Mouse (Mus musculus) brain, adult 2 months (tissue): ENCODE measurements around the gene Smyd1.

Experiments
- DNase-seq: peaks from one replicate; pipeline ENCODE4 v3.0.0; 2011; ENCODE audit warnings: low read depth, low spot score

The Smyd1 gene

DNA sequence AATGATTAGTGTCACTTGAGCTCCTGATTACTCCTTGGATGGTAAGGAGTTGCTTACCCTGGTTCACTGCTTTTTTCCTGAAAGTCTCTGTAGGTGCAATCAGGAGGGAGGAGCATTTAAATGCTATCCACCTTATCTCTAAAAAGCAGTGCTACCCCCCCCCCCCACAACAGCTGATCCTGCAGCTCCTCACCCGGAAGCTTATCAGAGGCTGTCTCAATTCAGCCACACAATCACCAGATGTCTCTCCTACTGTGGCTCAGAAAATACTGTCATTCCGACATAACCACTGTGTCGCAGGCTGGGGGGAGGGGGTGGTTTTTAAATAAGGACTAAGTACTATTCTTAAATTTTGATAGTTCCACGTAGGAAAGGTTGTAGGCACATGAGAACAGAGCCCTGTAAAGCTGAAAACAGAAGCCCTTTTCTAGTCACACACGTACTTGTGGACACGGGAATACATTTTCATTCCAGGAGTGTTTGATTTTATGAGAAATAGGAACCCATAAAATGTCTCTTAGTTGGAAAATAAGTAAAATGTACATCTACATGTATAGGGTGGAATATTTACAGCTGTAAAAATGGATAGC is 61.9 kb downstream of the Smyd1 start:
- DNase-seq = peak; percentile 4

DNA sequence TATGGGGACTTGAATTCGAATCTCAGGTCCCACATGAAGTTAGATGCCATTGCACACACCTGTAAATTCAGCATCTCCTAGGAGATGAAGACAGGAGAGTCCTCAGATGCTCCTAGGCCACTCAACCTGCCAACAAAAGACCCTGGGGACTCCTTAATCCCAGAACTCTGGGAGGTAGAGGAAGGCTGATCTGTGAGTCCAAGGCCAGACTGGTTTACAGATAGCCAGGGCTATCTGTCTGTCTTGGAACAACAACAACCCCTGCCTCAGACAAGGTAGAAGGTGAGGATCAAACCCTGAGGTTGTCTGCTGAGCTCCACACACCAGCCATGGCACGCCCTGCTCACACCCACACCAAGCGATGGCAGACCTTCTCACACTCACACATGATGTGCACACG is 62.9 kb downstream of the Smyd1 start:
- no peak for DNase-seq

DNA sequence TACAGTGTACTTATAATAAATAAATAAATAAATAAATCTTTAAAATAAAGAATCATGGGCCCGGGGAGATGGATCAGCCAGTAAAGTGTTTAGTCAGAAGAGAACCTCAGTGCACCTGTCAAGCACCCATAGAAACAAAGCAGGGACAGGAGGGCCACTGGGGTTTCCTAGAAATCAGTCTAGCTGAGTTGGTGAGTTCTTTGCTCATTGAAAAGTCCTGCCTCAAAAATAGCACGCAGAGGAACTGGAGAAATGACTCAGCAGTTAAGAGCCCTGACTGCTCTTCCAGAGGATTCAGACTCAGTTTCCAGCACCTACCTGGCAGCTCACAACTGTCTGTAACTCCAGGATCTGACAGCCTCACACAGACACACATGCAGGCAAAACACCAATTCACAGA is 63.5 kb downstream of the Smyd1 start:
- peak; percentile 12 for DNase-seq

DNA sequence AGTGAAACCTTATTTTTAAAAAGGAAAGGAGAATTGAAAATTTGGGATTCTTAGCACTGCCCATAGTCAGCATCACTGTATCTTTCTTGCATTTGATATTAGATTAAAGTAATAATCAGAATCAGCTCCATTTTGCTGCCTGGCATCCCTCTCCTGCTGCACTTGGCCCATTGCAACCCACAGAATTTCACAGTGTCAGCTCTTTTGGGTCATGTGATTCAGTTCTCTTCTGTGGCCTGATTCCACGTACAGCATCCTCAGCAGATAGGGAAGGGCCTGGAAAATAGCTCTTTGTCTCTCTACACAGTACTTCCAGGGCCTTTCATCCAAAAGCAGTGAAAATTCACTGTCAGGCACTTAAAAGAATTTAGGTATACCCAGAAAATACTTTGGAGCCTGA is 64.7 kb downstream of the Smyd1 start:
- peak; percentile 31 for DNase-seq

DNA sequence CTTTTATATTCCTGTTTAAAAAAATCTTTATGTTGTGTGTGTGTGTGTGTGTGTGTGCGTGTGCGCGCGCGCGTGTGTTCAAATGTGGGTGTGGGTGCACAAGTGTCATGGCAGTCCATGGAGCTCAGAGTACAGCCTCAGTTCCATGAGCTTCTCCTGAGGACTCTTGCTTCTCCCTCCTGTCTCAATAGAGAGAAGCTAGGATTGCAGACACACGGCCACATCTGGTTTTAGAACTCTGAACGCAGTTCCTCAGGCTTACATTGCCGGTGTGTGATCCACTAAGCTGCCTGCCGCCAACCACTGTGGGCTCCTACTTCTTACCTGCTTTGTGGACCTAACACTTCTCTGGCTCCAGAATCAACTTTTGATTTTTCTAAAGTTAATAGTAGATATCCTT is 65.9 kb downstream of the Smyd1 start:
- DNase-seq = no peak

DNA sequence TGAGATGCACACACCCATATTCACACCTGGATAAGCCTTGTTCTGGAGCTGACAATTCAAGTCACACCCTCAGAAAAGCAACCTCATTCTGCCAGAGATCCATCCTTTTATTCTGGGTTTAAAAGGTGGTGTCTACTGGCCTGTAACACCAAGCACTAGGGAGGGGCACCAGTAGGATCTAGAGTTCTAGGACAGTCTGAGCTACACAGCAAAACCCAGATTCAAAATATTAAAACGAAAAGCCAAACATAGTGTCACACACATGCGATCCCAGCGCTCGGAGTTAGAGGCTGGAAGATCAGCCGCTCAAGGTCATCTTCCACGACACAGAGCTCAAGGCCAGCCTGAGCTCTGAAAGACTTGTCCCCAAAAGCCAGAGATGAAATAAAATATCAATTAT is 67.6 kb downstream of the Smyd1 start:
- no peak for DNase-seq

DNA sequence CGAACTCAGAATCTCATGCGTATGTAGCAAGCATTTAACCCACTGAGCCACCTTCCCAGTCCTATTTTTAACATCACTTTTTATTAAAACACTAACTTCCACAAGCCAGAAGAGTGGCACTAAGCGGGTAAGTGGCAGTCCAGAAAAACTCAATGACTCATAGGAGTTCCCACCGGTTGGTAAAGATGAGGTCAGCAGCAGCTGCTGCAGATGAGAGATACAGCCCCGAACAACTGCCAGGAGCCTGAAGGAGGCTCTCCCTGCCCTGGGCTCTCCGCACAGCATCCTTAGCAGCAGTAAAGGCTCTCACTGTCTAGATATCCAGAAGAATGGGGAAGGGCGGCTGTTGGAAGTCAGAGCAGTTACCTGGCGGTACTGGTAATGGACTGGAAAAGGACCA is 71.1 kb downstream of the Smyd1 start:
- DNase-seq = no peak

DNA sequence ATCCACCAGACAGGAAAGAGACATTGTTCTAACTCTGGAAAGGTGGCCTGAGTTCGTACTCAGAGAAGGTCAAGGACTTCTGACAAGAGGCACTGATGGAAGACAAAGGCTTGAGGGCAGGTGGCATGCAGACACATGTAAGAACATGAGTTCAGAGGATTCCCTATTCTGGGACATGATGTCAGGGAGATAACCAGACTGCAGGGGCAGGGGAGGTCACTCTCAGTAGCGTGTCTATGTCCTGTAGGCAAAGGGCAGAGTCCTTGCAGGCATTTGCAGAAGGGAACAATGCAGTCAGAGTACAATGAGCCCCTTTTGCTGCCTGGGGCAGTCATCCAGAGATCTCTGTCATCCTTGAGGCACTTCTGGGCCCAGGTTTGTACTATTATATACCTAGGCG is 72.4 kb downstream of the Smyd1 start:
- DNase-seq = no peak

DNA sequence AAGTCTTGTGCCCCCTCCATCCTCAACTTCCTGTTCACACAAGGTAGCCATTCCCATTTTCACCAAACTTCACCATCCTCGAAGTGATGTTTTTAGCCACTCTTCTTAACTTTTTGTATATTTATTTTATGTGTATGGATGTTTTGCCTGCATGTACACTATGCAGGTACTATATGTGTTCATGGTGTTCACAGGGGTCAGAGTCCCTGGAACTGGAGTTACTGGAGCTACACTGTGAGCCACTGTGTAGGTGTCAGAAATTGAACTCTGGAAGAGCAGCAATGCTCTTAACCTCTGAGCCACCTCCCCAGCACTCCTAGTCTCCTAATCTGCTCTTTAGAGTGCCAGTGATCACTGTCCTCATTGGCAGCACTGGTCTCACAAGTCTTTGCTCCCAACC is 73.6 kb downstream of the Smyd1 start:
- no peak for DNase-seq

DNA sequence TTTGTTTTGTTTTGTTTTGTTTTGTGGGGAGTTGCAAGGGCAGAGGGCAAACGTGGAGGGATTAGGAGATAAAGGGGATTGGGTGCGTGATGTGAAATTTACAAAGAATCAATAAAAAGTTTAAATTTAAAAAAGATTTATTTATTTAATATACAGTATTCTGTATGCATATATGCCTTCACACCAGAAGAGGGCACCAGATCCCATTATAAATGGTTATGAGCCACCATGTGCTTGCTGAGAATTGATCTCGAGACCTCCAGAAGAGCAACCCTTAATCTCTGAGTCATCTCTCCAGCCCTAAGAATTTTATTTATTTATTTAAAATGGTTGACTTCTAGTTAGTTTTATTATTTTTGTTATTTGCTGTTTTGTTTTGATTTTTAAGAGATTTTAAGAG is 78.8 kb downstream of the Smyd1 start:
- no peak for DNase-seq

DNA sequence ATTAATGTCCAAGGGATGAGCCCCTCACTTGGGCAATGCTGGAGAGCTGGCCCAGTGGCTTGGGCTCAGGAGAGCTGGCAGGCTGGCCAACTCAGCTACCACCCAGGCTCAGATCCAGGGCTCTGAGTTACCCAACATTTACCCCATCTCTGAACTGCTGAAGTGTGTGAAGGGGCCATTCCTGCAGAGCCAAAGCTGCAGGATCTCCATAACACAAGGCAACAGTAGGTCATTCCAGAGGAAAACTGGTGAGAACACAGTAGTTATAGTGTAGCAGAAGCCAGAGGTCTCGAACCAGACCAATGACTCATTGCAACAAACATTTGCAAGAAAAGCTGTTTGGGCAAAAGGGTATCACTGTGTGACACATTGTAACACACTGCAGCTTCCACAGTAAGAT is 79.2 kb downstream of the Smyd1 start:
- DNase-seq = no peak

DNA sequence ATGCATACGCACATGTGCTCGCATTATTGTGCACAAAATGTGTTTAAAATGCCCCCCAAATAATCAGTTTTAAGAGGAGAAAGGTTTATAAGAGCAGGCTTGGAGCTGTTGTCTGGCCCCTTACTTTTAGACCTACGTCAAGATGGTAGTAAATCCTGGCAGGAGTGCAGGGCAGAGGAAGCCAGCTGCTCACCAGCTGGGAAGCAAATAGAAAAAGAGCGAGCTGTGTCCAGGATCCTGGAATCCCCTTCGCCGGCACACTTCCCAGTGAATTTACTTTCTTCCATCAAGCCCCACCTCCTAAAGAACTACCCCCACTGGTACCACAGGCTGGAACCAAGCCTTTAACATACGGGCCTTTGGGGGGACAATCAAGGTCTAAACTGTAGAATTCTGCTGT is 81.2 kb downstream of the Smyd1 start:
- no peak for DNase-seq

DNA sequence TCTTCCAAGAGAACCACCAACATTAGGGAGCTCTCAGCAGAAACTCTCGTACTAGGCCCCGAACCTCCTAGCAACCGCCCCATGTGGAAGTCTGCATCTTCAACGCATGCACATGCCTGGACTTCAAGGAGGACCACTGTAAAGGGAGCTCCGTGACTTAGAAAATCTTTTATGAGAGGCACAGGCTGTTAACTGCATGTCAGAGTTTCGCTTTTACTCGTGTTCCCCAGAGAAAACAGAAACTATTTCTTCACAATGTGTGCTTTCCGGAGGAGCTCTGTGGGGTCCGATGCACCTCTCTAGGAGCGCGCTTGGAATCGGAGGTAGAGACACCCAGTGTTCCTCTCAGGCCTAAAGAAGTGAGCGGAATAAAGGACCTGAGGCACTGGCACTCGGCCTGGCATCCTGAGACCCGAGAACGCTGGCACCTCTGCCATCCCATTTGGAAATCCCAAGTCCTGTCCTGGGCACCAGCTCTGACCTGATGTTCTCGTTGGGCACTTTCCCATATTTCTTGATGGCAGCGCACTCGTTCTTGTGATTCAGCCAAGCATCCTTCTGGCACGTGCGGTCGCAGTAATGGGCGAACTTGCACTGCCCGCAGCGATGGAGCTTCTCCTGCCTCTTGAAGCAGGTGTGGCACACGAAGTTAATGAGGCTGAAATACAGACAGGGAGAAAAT is 82.8 kb downstream of the Smyd1 start:
- no peak for DNase-seq

DNA sequence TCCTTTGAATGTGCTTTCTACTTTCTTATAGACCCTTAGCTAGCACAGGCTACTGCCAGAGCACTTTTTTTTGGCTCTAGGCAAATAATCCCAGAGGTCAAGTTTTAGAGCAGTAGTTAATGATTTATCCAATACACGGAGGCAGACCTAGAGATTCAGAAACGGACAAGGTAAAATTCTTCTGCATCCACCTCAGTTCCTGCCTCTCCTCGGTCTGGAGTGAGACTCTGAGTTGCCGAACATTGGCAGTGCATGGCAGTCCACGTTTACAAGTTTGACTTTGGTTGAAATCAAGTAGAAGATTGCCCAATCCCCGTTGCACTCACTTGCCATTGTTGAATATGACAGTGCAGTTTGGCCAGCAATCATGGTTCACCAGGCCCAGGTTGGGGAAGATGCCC is 85.0 kb downstream of the Smyd1 start:
- DNase-seq = no peak

DNA sequence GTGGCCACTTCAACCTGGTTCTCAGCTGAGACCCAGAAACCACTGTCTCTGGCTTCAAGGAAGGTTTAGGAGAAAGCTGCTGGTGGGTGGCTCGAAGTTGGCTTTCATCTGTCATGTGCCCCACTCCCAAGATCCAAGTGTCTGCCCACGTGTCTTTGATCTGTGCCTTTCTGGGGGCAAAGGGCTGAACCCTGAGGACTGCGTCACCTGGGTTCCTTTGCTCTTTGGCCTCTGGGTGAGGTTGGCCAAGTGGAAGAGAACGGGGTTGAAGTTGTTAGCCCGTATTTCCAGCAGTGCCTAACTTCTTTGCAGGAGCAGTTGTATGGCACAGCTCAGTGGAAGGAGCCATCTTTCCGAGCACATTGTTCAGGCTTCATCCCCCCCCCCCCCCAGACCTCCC is 85.5 kb downstream of the Smyd1 start:
- DNase-seq = no peak

DNA sequence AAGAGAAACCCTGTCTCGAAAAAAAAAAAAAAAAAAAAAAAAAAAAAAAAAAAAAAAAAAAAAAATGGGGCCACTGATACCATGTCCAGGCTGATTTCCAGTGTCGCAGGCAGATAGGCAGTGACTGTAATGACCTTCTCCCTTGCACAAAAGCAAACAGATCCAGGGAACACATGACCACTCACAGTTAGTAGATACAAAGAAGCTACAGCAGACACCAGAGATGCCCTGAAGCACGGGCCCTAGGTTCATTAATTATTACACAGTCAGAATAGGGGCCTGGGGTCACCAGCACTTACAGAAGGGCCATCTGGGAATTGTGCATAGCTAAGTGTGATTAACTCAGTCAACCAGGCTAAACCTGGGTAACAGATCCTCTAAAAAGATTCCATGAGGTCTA is 86.1 kb downstream of the Smyd1 start:
- no peak for DNase-seq

DNA sequence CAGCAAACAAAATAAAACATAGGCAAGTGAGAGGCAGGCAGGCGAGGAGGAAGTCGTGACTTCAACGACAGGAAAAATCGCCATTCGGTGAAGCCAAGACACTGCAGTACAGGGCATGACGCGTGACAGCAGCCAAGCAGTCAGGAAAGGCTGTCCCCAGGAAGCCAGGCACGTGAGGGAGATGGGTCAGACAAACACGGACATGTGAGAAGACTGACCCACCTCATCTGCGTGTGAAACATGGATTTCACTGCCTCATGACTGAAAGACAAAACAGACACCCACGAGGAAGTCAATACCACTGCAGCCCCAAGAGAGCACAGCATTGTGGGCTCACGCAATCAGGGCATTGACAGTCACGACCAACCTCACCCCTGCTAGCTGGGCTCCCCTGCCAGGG is 86.9 kb downstream of the Smyd1 start:
- DNase-seq = no peak

DNA sequence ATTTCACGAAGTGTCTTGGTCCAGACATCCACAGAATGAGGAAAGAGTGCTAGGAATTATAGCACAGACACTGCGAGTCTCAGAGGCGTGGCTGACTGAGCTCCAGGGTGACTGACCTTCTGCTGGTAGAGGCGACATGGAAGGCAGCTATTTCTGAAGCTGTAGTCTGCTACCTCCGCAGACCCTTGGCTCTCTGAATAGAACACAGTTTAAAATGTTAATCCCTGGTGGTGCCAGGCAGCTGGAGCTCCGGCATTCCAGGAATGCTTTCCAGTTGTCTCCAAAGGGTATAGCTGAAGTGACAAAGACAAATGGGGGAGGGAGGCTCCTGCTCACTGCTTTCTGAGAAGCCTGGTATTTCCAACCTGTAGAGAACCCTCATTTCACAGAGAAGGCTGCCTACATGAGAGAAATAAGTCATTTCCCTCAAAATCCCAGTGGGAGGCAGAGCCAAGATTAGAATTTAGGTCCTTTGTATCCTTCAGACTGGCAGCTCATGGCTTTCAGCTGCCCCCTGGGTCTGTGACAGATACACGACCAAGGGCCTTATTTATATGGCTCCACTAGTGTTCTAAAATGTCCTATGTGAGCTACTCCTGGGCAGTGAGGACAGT is 94.8 kb downstream of the Smyd1 start:
- DNase-seq = no peak

DNA sequence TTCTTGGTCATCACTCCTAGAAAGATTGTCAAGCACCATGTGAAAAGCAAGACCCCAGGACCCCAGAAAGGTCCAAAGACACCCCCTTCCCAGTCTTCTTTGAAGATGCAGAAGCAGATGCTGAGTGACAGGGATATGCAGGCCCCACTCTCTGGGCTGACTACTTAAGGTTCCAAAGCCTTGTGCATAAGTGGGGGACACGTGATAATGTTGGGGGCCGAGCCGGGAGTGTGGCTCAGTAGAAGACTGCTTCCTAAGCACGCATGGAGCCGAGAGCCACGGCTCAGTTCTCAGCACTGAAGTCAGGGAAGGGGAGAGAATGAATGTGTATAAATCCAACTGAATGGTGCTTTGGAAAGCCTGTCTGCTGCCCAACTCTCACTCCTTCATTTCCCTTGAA is 95.5 kb downstream of the Smyd1 start:
- DNase-seq = no peak

DNA sequence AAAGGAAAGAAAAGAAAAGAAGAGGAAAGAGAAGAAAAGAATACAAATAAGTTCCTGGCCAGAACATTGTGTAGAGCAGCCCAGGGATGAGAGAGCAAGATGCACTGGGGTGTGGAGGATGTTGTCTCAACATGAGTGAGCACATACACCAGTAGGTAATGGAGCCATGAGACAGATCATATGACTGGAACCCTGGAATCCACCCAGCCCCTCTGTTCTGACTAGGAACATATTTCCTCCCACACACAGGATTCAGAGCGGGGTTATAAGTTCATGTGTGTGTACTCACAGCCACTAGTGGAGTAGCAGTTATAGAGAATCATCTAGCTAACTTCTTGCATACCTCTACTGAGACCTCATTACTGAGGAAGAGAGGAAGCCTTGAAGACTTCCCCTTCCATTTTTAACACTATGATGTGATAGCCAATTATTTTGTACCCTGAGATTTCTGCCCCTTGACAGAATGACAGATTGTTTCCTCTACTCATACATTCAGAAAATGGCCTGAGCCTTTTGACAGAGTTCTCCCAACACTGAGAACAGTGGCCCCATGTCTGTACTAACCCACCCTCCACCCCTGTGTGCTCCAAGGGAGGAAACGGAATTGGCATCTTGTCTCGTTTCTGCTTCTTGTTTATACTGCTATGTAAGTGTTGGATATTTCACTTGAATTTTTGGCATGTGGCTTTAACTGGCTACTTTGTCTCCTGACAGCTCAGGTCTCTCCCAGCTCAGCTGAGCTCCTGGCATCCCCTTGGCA is 97.7 kb downstream of the Smyd1 start:
- DNase-seq = no peak

DNA sequence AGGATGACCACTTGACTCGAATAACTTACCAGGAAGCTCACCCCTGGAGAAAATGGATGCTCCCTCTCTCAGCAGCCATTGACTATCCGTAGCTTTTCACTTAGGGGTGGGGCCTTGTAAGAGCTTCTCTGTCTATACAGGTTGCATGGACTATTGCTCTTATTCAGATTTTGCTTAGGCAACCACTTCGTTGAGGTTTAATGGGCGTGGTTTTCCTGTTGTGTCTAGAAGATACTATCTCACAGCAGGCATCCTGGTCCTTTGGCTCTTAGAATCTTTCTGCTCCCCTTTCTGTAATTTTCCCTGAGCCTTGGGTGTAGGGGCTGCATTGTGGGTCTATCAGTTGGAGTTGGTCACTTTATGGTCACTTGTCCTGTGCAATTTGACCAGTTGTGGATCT is 100.5 kb downstream of the Smyd1 start:
- DNase-seq = no peak

DNA sequence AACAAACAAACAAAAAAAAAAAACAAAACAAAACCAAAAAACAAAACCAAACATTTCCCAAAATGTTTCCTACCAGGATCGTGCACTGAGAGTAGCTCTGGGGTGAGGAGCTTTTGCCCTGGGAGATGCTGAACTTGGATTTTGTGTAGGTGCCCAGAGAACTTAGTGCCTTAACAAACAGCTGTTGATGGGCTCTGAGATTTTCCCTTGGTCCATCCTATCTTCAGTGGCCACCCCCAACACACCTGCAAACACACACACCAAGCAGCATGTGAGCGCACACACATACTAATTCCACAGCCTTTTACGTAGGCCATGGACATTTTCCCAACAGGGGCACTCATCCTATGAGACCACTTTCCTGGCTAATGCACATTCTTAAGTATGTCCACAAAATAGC is 109.6 kb downstream of the Smyd1 start:
- no peak for DNase-seq

DNA sequence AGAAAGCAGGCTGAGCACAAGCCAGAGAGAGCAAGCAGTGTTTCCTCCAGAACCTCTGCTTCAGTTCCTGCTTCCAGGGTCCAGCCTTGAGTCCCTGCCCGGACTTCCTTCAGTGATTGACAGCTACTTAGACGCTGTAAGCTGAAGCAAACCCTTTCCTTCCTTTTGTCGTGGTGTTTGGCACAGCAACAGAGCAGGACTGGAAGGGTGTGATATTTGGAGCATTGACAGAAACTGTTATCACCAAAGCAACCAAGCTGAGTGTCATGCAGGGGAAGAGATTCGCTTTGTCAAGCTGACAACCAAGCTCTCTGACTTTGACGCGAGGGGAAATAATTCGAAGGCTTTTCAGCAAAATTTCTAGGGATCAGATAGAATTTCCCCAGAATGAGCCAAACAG is 110.1 kb downstream of the Smyd1 start:
- no peak for DNase-seq
